Mouse (Mus musculus) olfactory bulb, adult 2 months (tissue): ENCODE measurements around the gene Rubcnl. TPM values are rescaled to one million over a fixed set of nuclear protein-coding genes. Genes with fewer than 3 reads are reported as not detected.

ENCODE experiments used
- H3K27ac ChIP-seq: fragments of 200-500 bp; 2 replicates; pipeline ENCODE4 v1.5.1; 2012; ENCODE audit warnings: low read depth, low read length; ENCODE audit not compliant: insufficient read depth
- H3K4me1 ChIP-seq: fragments of 200-500 bp; 2 replicates; pipeline ENCODE4 v1.6.1; 2012; ENCODE audit warnings: low read length; ENCODE audit not compliant: control insufficient read depth, insufficient read depth
- H3K4me3 ChIP-seq: fragments of 200-500 bp; 2 replicates; pipeline ENCODE4 v1.5.1; 2012; ENCODE audit warnings: mild to moderate bottlenecking, low read depth, low read length, moderate library complexity; ENCODE audit not compliant: insufficient read depth
- CTCF ChIP-seq: fragments of 200-500 bp; IDR thresholded peaks from 2 replicates; pipeline ENCODE4 v1.5.1; 2012; ENCODE audit warnings: low read depth, mild to moderate bottlenecking, low read length, moderate library complexity; ENCODE audit not compliant: insufficient read depth
- POLR2A ChIP-seq: fragments of 200-500 bp; IDR thresholded peaks from 2 replicates; pipeline ENCODE4 v1.6.1; 2012; ENCODE audit warnings: mild to moderate bottlenecking, low read depth, low read length, moderate library complexity; ENCODE audit not compliant: insufficient read depth
- WGBS: fragments of 180-500 bp; shearing (Covaris S2); methylation state at CpG from one replicate; pipeline ENCODE4 v1.1.7; 2018; 5-methylcytosine and 5-hydroxymethylcytosine counted together
- polyA plus RNA-seq: library from polyadenylated mRNA; stranded (reverse); fragments of >200 nt; gene quantifications from 2 replicates; pipeline ENCODE4 v1.2.4, GENCODE M21; 2012; ENCODE audit warnings: low replicate concordance; ENCODE audit not compliant: missing spikeins, insufficient read depth, insufficient read length

Rubcnl gene
- polyA plus RNA-seq, 1 experiment: not detected

DNA sequence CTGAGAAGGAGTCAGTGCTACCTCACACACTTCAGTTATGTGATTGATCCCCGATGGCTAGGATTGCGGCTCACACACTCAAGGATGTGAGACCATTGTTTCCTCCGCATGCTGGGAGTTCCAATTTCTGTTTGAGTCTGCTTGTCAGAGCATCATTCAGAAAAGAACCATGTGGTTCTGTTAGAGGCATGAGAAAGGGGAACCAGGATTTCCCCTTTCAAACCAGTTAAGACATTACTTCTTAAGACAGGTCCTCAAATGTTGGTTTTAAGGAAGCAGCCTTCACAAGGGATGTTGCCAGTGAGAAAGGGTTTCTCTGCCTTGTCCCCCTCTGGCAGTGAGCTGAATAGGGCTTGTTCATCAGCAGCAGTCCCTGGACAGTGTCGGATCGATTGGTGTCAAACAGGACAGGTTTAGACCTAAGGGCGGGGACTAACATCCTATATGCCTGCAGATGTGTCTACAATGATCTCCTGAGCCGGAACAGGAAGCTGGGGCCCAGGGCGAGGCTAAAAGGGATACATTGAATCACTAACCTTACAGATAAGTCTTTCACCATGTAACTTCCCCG lies 41.1 kb downstream of the Rubcnl start:
- no peak overlapping the region for H3K4me3 ChIP-seq
- TF ChIP-seq CTCF (no peak), POLR2A (no peak)
- no peaks in the 10 kb centered on the region for H3K4me1 ChIP-seq
- H3K27ac ChIP-seq: no peak overlapping the region
- WGBS: 82% methylated on average over 9 of the region's 9 CpGs

DNA sequence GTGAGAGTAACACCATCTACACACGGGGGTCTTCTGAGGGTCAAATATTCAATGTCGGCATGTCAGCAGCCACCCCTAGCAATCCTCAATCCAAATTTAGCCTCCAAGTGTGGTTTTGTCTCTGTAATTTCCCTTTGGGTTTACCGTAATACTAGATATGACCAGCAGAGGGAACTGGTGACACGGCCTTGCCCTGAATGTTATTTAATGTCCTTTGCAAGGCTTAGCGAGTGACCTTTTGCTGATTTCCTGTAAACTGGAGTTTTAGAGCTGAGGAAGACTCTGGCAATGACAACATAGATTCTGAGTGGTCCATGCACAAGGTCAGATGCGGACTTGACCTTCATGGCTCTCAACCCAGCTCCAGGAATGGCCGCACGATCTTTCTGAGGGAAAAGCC lies 44.7 kb downstream of the Rubcnl start:
- WGBS: 41% methylated on average over 8 of the region's 8 CpGs
- no peak overlapping the region for H3K4me3 ChIP-seq
- H3K27ac ChIP-seq: no peak overlapping the region
- no peaks in the 10 kb centered on the region for H3K4me1 ChIP-seq
- TF ChIP-seq POLR2A (no peak), CTCF (no peak)

DNA sequence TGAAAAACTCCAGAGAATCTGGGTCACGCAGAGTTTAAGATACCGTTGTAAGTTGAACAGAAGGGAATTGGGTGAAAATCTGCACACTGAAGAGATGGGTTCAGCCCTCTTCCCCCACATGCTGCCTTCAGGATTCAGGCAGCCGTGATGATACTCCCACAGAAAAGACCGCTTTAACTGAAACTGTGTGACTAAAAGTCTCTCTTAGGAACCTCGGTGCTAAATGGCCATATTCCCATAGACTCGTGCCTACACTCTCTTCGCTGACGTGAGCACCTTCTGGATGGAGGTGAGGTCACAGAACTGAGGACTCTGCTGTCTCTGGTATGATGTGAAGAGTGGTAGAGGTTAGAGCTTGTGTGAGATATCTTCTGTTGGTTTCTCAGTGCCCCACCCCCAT lies 48.1 kb downstream of the Rubcnl start:
- Histone ChIP-seq H3K4me3 (no peak overlapping the region), H3K4me1 (no peaks in the 10 kb centered on the region; the same call in 1 of the 2 replicates), H3K27ac (no peak overlapping the region)
- 51% methylated on average over 8 of the region's 8 CpGs for WGBS
- TF ChIP-seq POLR2A (no peak), CTCF (no peak)

DNA sequence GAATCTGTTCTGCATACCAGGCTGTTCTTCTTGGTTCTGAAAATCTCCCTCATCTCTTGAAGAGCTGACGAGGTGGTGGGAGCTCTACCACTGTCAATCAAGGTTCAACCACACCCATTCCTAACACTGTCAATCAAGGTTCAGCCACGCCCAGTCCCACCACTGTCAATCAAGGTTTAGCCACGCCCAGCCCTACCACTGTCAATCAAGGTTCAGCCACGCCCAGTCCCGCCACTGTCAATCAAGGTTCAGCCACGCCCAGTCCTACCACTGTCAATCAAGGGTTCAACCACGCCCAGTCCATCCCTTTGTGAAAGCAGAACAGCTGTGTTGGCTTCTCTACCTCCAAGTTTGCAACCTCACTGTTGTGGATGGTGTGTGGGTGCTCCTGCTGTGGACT lies 48.7 kb downstream of the Rubcnl start:
- 88% methylated on average over 7 of the region's 7 CpGs for WGBS
- H3K4me1 ChIP-seq: no peaks in the 10 kb centered on the region; the same call in 1 of the 2 replicates

DNA sequence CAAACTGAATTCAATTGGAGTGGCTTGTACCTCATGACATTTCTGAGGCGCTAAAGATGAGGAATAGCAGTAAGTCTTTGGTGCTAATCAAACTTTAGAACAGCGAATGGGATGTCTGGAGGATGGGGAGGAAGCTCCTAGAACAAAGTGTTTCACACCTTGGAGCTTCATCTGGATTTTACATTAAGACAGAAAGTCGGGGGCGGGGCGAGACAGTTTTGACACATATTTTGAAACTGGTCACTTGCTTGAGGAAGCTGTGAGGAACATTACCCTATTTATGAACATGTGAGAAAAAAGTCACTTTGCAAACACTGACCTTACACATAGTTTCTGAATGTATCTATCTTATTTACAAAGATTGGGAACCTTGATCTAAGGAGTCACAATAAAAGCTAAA lies 49.4 kb downstream of the Rubcnl start:
- Histone ChIP-seq H3K27ac (no peak overlapping the region), H3K4me3 (no peak overlapping the region), H3K4me1 (no peaks in the 10 kb centered on the region; the same call in 1 of the 2 replicates)
- WGBS: 95% methylated on average over 5 of the region's 5 CpGs
- TF ChIP-seq CTCF (no peak), POLR2A (no peak)

More for the DNA sequence above, 48.7 kb downstream of the Rubcnl start:
- TF ChIP-seq CTCF (no peak), POLR2A (no peak)
- Histone ChIP-seq H3K4me3 (no peak overlapping the region), H3K27ac (no peak overlapping the region)

DNA sequence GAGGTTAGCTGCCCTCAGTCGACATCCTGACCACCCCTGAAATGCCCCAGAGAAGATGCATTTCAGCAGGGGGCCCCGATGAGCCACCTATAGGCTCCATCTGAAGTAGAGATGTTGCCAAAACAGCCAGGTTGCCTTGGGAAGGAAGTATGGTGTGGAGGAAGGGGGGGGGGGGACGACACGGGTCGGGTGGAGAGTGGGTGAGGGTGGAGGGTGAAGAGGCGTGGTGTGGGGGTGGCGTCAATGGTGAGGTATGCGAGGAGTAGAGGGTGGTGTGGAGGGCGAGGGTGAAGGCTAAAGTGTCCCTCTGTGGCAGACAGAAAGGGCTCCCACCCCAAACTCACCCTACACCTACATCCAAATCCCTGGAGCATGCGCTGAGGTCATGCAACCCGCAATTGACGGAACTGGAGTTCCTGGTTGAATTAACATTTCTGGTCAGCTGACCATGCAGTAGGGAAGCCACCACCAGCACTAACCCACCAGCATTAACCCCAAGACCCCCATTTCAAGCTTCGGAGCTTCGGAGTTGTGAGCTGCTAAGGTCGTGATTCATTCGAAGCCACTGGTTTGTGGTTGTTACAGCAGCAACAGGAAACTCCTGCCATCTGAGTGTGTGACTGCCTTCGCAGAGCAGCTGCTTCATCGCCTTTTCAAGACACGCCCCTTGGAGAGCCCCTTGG lies 52.7 kb downstream of the Rubcnl start:
- Histone ChIP-seq H3K4me3 (no peak overlapping the region), H3K4me1 (no peaks in the 10 kb centered on the region; the same call in 1 of the 2 replicates), H3K27ac (no peak overlapping the region)
- 86% methylated on average over 19 of the region's 19 CpGs for WGBS
- no peak for TF ChIP-seq CTCF
- no peak for TF ChIP-seq POLR2A

DNA sequence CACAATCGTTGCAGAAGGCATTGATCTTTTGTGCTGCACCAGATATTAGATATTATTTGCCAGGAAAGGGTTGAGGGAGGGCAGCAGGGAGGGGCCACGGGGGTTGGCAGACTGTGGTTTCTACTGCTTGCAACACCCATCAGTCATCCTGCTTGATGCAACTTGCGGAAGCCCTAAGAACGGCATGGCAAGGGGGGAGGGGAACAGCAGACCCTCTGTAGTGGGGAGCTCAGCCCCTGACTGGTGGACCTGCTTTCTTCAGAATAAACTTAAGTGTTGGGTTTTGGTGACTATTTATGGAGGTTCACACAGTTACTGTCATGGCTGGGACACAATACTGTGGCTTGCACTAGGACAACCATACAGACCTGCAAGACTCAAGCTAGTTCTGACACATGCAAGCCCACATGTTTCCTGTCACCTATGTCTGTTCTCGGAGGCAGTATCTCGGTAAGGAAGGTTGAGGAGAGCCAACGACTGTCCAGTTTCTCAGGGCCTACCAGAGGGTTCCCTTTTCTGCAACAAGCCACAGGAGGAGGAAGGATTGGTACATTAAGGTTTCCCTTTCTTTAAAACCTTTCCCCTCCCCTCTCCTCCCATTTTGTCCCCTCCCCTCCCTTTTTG lies 53.6 kb downstream of the Rubcnl start:
- WGBS: 83% methylated on average over 7 of the region's 7 CpGs
- no peaks in the 10 kb centered on the region; the same call in 1 of the 2 replicates for H3K4me1 ChIP-seq
- no peak for TF ChIP-seq POLR2A
- TF ChIP-seq CTCF: no peak

DNA sequence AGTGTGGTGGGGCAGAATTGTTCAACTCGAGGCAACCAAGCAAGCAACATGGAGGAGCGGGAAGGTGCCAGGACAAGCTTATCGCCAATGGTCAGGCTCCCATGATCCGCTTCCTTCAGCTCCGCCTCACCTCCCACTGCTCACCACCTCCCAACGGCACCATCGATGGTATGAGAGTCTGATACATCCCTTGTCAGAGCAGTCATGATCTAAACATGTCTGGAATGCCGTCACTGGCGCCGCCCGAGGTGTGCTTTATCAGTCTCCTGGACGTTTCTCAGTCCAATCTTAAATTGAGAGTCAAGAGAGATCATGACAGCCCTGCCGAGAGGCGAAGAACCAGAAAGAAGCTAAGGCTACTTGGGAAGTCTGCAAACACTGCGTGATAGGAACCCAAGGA lies 55.3 kb downstream of the Rubcnl start:
- no peak overlapping the region for H3K27ac ChIP-seq
- no peak overlapping the region for H3K4me3 ChIP-seq
- WGBS: 89% methylated on average over 15 of the region's 15 CpGs
- TF ChIP-seq POLR2A (no peak), CTCF (no peak)
- H3K4me1 ChIP-seq: no peaks in the 10 kb centered on the region; the same call in 1 of the 2 replicates

More for the DNA sequence above, 53.6 kb downstream of the Rubcnl start:
- Histone ChIP-seq H3K4me3 (no peak overlapping the region), H3K27ac (no peak overlapping the region)

DNA sequence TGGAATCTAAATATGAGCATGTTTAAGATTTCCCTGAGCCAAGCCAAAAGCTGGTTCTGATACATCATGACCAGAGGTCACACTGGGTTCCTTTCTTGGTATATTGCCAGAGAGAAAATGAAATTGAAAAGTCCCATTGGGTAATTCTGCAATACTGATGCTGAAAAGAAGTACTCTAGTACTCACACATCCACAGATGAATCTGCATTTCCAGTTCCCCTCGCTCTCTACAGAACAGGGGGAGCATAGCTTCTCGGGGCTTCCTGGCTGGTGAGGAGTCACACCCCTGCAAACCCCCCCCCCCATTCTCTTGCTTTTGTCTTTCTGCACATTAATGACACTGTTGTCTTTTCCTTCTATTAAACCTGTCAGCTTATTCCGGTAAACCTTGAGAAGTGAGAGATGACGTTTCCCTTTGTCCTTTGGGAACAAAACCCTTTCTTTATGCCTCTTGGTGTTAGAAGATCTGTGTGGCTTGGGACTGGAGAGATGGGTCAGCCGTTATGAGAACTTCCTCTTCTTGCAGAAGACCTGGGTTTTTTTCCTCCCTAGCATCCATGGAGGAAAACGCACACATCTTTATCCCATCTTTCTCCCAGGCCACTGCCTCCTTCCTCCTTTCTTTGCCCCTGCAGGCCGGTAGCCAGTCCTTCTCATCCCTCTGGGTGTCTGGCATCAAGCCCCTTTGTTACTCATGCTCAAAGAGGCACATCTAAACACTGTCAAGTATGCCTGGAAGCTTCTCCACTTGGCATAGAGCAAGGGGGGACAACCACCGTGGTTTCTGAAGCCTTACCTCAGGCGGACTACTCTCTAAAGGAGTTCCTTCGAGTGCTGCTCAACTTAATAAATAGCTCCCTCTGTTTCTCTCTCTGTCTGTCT lies 59.7 kb downstream of the Rubcnl start:
- Histone ChIP-seq H3K27ac (no peak overlapping the region), H3K4me3 (no peak overlapping the region), H3K4me1 (no peaks in the 10 kb centered on the region)
- TF ChIP-seq CTCF: no peak
- TF ChIP-seq POLR2A: no peak
- WGBS: 68% methylated on average over 10 of the region's 10 CpGs
